Mouse (Mus musculus) forebrain, embryonic 13.5 days (tissue): ENCODE data around the gene Acbd4. TPM values are rescaled to one million over a fixed set of nuclear protein-coding genes. Genes with fewer than 3 reads are reported as not detected.

Experiments
- ATAC-seq: fragments of 200-750 bp; cut with Nextera tagmentation; 2 replicates; pipeline ENCODE4 v1.8.0; 2017
- H3K27ac ChIP-seq: fragments of 300-500 bp; sonication (generic); 2 replicates; pipeline ENCODE4 v1.5.1; 2015; ENCODE audit warnings: inconsistent platforms, mild to moderate bottlenecking, moderate library complexity
- H3K27me3 ChIP-seq: fragments of 300-500 bp; sonication (generic); 2 replicates; pipeline ENCODE4 v1.6.1; 2015; ENCODE audit warnings: mild to moderate bottlenecking, inconsistent platforms
- H3K36me3 ChIP-seq: fragments of 300-500 bp; sonication (generic); 2 replicates; pipeline ENCODE4 v1.6.1; 2015; ENCODE audit warnings: mild to moderate bottlenecking, inconsistent platforms; ENCODE audit not compliant: poor library complexity, severe bottlenecking
- H3K4me1 ChIP-seq: fragments of 300-500 bp; sonication (generic); 2 replicates; pipeline ENCODE4 v1.6.1; 2015; ENCODE audit warnings: inconsistent platforms
- H3K4me2 ChIP-seq: fragments of 300-500 bp; sonication (generic); 2 replicates; pipeline ENCODE4 v1.6.1; 2015; ENCODE audit warnings: inconsistent platforms, mild to moderate bottlenecking, moderate library complexity
- H3K4me3 ChIP-seq: fragments of 300-500 bp; sonication (generic); 2 replicates; pipeline ENCODE4 v1.5.1; 2015; ENCODE audit warnings: mild to moderate bottlenecking, inconsistent platforms
- H3K9ac ChIP-seq: fragments of 300-500 bp; sonication (generic); 2 replicates; pipeline ENCODE4 v1.6.1; 2015; ENCODE audit warnings: mild to moderate bottlenecking, inconsistent platforms
- H3K9me3 ChIP-seq: fragments of 300-500 bp; sonication (generic); replicated peaks from 2 replicates; pipeline ENCODE4 v1.6.1; 2016; ENCODE audit warnings: inconsistent platforms
- WGBS: fragments of 180-500 bp; shearing (Covaris S2); methylation state at CpG from one replicate; pipeline ENCODE4 v1.1.7; 2015; 5-methylcytosine and 5-hydroxymethylcytosine counted together
- polyA plus RNA-seq: library from polyadenylated mRNA; unstranded; fragments of >200 nt; fragmentation: Nextera tagmentation; extraction: Ambion mirVana; gene quantifications from 2 replicates; pipeline ENCODE4 v1.2.1, GENCODE M21; 2015

The Acbd4 gene
- 8.1 TPM in 2 replicates for polyA plus RNA-seq

DNA sequence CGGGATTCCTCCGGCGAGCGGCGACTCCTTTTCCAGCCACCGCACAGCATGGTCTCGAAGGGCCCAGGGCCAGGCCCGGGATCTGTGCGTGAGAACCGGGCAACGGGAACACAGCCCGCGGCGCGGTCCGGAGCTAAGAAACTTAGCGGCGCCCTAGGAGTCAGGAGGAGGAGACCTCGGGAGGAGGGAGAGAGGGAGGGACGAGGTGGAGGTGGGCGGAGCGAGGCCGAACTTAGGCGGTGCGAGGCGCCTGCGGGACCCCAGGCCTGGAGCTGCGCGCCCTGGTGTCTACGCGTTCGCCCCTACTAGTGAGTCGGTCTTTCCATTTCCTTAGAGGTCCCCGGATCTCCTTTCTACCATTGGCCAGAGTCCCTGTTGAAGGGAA, at the start of gene Acbd4, which contains the start of gene Plcd3:
Acbd4 (plus strand) TSS at position 202 of the 385 bp plus-strand sequence.
Plcd3 (minus strand) TSS at position 178 of the 385 bp plus-strand sequence.
- H3K36me3 ChIP-seq: no peaks in the 10 kb centered on the region
- under 1% methylated on average over 34 of the region's 34 CpGs for WGBS
- peaks cover 33% of the 10 kb centered on the region for H3K4me1 ChIP-seq
- peak; percentile 13; the same call in 1 of the 2 replicates for ATAC-seq
- H3K9ac ChIP-seq: peak within 1 kb of the TSS; percentile 51
- peaks cover 56% of the 10 kb centered on the region for H3K27me3 ChIP-seq
- H3K4me2 ChIP-seq: peak within 1 kb of the TSS; percentile 78
- no peaks in the 10 kb centered on the region for H3K9me3 ChIP-seq
- H3K4me3 ChIP-seq: peak within 1 kb of the TSS; percentile 46
- H3K27ac ChIP-seq: no peak within 1 kb of the TSS

DNA sequence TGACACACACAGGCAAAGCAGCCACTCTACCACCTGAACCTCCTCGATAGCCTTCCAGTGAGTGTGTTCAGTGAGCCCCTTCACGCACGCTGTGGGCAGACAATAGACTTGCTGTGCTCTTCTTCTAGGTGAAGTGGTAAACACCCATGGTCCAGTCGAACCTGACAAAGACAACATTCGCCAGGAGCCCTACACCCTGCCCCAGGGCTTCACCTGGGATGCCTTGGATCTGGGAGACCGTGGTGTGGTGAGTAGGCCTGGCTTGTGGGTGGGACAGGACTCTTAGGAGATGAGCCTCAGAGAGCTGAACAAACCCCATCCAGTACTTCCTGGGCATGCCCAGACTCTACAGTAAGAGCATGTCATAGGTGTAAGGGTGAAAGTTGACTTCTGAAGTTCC, 49.4 kb upstream of the Acbd4 start:
- Histone ChIP-seq H3K4me1 (no peaks in the 10 kb centered on the region), H3K4me3 (no peak overlapping the region), H3K4me2 (no peak overlapping the region), H3K27ac (no peak overlapping the region), H3K9ac (no peak overlapping the region), H3K9me3 (no peaks in the 10 kb centered on the region), H3K36me3 (peaks cover 72% of the 10 kb centered on the region), H3K27me3 (no peaks in the 10 kb centered on the region)
- WGBS: 86% methylated on average over 6 of the region's 6 CpGs
- no peak for ATAC-seq

DNA sequence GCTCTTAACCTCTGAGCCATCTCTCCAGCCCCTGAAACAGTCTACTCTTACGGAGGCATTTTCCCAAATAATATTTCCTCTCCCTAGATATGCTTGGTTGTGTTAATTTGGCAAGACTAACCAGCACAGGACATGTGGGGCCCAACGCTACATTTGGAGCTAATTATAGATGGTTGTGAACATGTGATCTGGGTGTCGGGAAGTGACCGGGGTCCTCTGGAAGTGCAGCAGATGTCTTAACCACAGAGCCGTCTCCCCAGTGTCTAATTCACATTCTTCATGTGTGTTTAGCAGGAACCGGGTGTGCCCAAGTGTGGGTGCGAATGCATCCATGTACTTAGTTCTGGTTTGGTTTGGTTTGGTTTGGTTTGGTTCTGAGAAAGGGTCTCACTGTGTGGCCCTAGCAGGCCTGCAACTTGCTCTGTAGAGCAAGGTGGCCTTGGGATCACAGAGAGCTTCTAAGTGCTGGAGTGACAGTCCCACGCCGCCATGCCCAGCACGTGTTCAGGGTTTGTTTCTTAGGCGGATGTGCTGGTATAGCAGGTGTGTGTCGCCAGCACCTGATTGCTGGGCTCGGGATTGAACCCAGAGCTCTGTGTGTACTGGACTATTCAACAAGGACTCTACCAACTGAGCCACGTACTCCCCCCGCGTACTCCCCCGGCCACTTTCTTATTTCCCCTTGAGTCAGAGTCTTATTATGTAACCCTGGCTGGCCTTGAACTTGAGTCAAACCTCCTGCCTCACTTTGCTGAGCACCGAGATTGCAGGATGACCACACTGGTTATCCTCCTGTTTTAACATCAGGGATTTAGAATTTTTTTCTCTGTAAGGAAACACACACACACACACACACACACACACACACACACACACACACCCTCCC, 48.0 kb upstream of the Acbd4 start:
- Histone ChIP-seq H3K36me3 (peaks cover 78% of the 10 kb centered on the region), H3K9me3 (no peaks in the 10 kb centered on the region), H3K27ac (no peak overlapping the region), H3K4me1 (no peaks in the 10 kb centered on the region), H3K27me3 (no peaks in the 10 kb centered on the region), H3K4me2 (no peak overlapping the region), H3K4me3 (no peak overlapping the region), H3K9ac (no peak overlapping the region)
- ATAC-seq: no peak
- 93% methylated on average over 18 of the region's 18 CpGs for WGBS

DNA sequence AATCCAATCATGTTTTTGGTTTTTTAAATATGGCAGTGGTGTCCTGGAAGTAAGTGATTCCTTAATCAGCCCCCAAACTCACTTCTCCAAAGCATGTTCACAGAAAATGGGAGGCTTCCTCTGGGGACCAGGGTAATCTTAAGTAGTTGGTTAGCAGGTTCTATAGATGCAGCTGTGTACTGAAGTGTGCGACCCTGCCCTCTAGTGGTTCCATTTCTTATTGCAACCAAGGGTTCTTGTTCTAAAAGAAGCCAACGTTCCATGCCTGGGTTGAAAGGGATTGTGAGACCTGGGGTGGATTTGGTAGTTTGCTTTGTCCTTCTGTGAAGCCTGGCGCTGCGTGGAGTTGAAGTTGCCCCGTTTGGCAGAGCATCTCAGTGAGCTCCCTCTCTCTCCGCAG, 46.7 kb upstream of the Acbd4 start:
- WGBS: 42% methylated on average over 6 of the region's 6 CpGs
- Histone ChIP-seq H3K9ac (no peak overlapping the region), H3K36me3 (peaks cover 88% of the 10 kb centered on the region), H3K27me3 (no peaks in the 10 kb centered on the region), H3K9me3 (no peaks in the 10 kb centered on the region), H3K4me3 (no peak overlapping the region), H3K27ac (no peak overlapping the region), H3K4me2 (no peak overlapping the region), H3K4me1 (no peaks in the 10 kb centered on the region)
- no peak; the same call in 1 of the 2 replicates for ATAC-seq

DNA sequence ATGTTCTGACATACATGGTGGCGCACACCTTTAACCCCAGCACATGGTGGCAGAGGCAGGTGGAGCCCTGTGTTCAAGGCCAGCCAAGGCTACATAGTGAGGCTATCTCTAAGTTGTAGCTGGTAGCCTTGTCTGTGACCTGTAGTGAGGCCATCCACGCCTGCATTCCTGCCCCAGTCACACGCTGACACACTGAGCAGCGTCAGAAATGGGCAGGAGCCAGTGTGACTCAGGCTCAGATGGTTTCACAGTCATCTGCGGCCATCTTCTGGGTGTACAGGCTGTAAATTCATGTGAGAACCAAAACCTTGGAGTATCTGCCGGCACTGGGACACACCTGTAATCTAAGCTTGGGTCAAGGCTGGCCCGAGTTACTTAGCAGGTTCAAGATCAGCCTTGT, 44.8 kb upstream of the Acbd4 start:
- no peak for ATAC-seq
- H3K4me1 ChIP-seq: no peaks in the 10 kb centered on the region
- 96% methylated on average over 7 of the region's 7 CpGs for WGBS
- H3K9ac ChIP-seq: no peak overlapping the region
- no peaks in the 10 kb centered on the region for H3K9me3 ChIP-seq
- H3K27me3 ChIP-seq: no peaks in the 10 kb centered on the region
- no peak overlapping the region for H3K4me3 ChIP-seq
- H3K27ac ChIP-seq: no peak overlapping the region
- H3K4me2 ChIP-seq: no peak overlapping the region
- peaks cover 90% of the 10 kb centered on the region for H3K36me3 ChIP-seq

DNA sequence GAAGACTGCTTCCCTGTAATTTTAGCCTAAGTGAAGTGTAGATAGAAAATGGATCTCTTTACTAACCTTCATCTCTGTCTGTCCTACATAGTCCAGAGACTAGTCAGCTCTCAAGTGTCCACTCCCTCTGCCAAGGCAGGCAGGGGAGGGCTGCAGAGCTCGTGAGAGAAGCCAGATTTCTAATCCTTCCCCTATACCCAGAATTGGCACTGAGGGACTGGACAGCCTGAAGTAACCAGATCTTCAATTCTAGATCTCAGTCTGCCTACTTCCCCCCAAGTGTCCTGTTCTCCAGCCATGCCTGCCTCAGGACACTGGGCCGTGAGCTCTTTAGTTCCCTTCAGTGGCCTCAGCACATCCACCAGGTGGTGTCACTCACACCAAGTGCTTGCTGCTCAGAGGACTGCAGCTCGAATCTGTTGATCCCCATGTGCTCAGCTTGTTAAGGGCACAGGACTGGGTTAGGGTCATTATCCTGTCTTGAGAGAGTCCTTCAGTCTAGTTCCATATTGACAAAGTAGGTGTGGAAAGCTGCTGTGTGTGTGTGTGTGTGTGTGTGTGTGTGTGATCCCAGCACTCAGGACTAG, 42.9 kb upstream of the Acbd4 start:
- no peak for ATAC-seq
- Histone ChIP-seq H3K4me1 (no peaks in the 10 kb centered on the region), H3K27ac (no peak overlapping the region), H3K4me3 (no peak overlapping the region), H3K36me3 (peaks cover 86% of the 10 kb centered on the region), H3K9ac (no peak overlapping the region), H3K27me3 (no peaks in the 10 kb centered on the region), H3K4me2 (no peak overlapping the region), H3K9me3 (no peaks in the 10 kb centered on the region)
- 86% methylated on average over 3 of the region's 3 CpGs for WGBS

DNA sequence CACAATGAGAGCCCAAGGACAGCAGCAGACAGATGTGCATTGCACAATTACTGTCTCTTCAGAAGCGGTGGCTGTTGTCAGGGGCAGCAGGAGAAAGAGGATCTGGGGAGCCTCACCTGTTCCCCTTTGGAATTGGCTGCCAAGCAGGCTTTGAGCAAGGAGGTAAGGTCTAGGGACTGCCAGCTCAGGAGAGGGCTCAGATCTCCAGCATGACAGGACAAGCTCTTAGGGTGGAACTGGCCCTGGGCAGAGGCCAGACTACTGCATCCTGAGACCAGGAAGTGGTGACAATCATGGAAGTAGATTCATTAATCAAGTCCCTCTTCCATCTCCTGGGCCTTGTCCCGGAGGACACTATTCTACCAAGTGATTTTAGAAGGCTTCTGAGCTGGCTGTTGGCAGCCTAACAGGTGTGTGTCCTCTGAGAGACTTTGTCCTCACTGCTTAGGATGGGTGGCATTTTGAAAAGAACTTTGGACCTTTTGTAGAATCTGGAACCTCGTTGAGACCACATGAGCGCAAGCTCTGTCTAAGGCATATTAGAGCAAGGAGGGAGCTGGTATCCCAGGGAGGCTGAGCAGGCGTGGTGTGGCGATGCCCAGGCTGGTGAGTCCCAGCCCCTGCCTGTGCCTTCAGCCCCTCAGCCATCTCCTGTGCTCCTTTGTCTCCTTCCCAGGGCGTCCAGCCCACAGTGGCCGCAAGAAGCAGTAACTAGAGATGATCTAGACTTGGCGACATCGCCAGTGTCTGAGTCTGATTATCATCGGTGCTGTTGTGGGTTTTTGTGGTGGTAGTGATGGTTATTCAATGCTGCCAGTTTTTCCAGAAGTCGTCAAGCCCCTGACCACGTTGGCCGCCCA, 35.1 kb upstream of the Acbd4 start:
- ATAC-seq: no peak
- no peak overlapping the region for H3K4me3 ChIP-seq

DNA sequence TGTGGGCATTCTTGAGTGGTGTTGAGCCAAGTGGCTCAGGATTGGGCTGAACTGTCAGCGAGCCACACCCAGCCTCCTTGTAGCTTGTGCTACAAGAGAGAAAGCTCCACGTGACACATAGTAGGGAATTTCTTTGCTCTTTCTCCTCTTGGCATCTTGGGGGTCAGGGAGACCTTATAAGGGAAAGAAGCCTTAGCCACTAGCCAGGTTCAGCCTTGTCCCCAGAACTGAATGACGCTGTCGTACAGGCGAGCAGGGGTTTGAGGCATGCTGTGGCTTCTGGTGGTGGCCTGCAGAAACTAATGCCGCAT, 34.5 kb upstream of the Acbd4 start:
- H3K9ac ChIP-seq: no peak overlapping the region
- no peak overlapping the region for H3K4me2 ChIP-seq
- no peaks in the 10 kb centered on the region for H3K27me3 ChIP-seq
- H3K27ac ChIP-seq: no peak overlapping the region
- no peaks in the 10 kb centered on the region for H3K4me1 ChIP-seq
- no peak overlapping the region for H3K4me3 ChIP-seq
- no peak for ATAC-seq
- H3K9me3 ChIP-seq: no peaks in the 10 kb centered on the region
- WGBS: 95% methylated on average over 6 of the region's 6 CpGs
- H3K36me3 ChIP-seq: peaks cover 82% of the 10 kb centered on the region

More for the DNA sequence above, 35.1 kb upstream of the Acbd4 start:
- 94% methylated on average over 14 of the region's 14 CpGs for whole genome bisulfite sequencing
- Histone ChIP-seq H3K9ac (no peak overlapping the region), H3K9me3 (no peaks in the 10 kb centered on the region), H3K27ac (no peak overlapping the region), H3K4me1 (no peaks in the 10 kb centered on the region), H3K4me2 (no peak overlapping the region), H3K36me3 (peaks cover 88% of the 10 kb centered on the region), H3K27me3 (no peaks in the 10 kb centered on the region)

DNA sequence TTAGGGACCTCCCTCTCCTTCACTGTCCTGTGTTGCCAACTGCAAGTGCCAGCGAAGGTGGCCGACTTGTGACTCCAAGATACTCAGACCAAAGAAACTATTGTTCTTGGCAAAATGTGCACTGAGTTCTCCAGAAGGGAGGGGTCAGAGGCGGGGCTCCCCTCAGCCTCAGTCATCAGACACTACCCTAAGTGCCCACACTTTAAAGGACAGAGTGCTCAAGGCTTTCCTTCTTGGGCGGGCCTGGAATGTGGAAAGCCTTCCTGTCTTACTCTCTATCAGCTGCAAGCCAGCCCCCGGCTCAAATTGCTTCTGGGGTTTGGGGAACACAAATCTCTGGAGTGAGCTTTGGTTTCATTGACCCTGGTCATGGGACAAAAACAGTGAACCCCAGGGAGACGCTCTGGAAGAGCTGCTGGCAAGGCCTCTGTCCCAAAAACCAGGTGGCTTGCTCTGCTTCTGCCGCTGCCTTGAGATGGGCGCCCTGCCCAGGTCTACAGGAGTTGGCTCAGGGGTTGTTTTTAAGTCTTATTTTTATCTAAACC, 34.0 kb upstream of the Acbd4 start:
- 90% methylated on average over 8 of the region's 8 CpGs for WGBS
- H3K9me3 ChIP-seq: no peaks in the 10 kb centered on the region
- no peaks in the 10 kb centered on the region for H3K27me3 ChIP-seq
- peaks cover 78% of the 10 kb centered on the region for H3K36me3 ChIP-seq
- H3K4me1 ChIP-seq: no peaks in the 10 kb centered on the region
- H3K9ac ChIP-seq: no peak overlapping the region
- no peak overlapping the region for H3K4me3 ChIP-seq
- no peak for ATAC-seq
- H3K27ac ChIP-seq: no peak overlapping the region
- H3K4me2 ChIP-seq: no peak overlapping the region

DNA sequence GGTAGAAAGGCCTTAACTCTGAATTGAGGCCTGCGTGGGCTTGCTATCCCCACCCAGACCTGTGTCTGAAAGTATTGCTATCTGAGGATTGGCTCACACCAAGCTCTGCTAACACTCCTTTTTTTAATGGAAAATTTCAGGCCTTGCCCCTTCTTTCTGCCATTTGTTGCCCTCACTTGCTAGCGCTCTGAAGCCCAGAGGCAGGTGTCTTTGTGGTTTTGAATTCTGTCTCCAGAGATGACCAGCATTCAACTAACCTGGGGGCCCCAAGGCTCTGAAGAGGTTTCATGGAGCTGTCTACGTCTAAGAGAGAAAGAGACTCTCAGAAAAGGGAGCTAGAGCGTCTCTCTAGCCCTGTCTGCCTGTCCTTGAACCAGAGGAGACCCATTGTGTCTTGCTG, 33.2 kb upstream of the Acbd4 start:
- Histone ChIP-seq H3K27ac (no peak overlapping the region), H3K36me3 (peaks cover 73% of the 10 kb centered on the region), H3K4me3 (no peak overlapping the region), H3K9ac (no peak overlapping the region), H3K27me3 (no peaks in the 10 kb centered on the region), H3K9me3 (no peaks in the 10 kb centered on the region), H3K4me2 (no peak overlapping the region), H3K4me1 (no peaks in the 10 kb centered on the region)
- 88% methylated on average over 4 of the region's 4 CpGs for WGBS
- ATAC-seq: no peak

DNA sequence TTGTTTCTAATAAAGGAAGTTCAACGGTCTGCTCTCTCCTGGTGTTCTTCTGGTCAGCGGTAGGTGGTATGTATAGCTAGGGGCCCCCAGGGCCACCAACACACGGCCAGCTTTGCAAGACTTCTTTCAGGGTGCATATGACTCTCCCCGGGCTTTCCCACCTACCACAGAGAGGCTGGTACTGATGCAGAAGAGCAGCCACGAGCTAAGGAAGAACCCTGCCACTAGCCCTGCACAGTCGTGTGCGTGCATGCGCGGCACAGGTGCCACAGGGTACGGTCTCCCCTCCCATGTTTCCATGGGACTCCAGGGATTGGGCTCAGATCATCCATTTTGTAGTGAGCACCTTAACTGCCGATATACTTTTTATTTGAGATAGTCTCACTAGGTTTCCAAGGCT, 32.6 kb upstream of the Acbd4 start:
- no peak overlapping the region for H3K4me2 ChIP-seq
- no peak overlapping the region for H3K4me3 ChIP-seq
- H3K4me1 ChIP-seq: no peaks in the 10 kb centered on the region
- 93% methylated on average over 11 of the region's 11 CpGs for WGBS
- H3K9me3 ChIP-seq: no peaks in the 10 kb centered on the region
- no peak overlapping the region for H3K9ac ChIP-seq
- no peak for ATAC-seq
- H3K27ac ChIP-seq: no peak overlapping the region
- peaks cover 67% of the 10 kb centered on the region for H3K36me3 ChIP-seq
- H3K27me3 ChIP-seq: no peaks in the 10 kb centered on the region

DNA sequence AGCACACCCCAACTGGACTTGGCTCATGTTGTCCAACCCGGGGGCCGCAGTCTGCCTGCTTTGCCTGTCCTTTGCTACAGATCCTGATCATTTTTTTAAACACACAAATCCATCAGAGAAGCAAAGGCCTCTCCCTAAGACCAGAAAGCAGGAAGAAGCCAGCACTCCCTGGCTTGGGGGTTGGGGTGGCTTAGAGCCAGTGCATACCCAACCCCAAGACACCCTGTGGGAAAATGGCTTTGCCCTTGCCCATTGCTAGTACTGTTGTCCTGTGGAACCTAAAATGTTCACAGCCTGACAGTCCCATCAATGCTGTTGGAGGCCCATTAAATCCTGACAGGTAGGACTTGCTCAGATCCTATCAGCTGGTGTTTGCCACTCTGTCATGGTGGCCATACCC, 31.8 kb upstream of the Acbd4 start:
- no peak overlapping the region for H3K27ac ChIP-seq
- H3K9me3 ChIP-seq: no peaks in the 10 kb centered on the region
- H3K4me1 ChIP-seq: no peaks in the 10 kb centered on the region
- no peak overlapping the region for H3K4me3 ChIP-seq
- H3K27me3 ChIP-seq: no peaks in the 10 kb centered on the region
- H3K4me2 ChIP-seq: no peak overlapping the region
- no peak overlapping the region for H3K9ac ChIP-seq
- peaks cover 59% of the 10 kb centered on the region for H3K36me3 ChIP-seq
- no peak for ATAC-seq
- WGBS: 95% methylated on average over 2 of the region's 2 CpGs
